Mouse (Mus musculus): Measurements from ENCODE around the gene Tiprl. TPM values are rescaled to one million over a fixed set of nuclear protein-coding genes. Genes with fewer than 3 reads are reported as not detected.

The Tiprl gene
- polyA plus RNA-seq, 1 experiment from 2014 or later: 56.7 TPM

DNA sequence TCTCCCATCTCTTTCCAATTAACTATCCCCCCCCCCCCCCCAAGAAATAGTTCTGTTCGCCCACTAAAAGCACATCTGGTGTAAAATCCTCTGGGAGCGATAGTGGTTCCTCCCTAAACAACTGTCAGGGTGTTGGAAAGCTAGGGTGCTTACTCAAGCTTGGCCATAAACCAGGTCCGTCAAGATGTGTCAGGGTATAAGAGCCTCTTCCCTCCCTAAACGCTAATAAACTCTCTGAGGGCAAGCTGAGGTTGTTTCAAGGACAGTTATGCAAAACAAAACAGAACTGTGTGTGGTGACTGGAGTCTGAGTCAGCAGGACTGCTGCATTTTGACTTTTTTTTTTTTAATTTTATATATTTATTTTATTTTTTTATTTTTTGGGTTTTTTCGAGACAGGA lies 10.3 kb upstream of the Tiprl start:
- DNase-seq (ENCODE audit: low spot score) (no peak), ATAC-seq (ENCODE audit: low FRiP score, low TSS enrichment) (peak; percentile 40; the same call in 1 of the 2 replicates)
- no peak overlapping the region for H3K27ac ChIP-seq (replicated peaks)
- no peak overlapping the region for H3K9ac ChIP-seq (ENCODE audit: low read length)
- H3K27me3 ChIP-seq (ENCODE audit: control insufficient read depth, insufficient read depth, low read length): no peaks in the 10 kb centered on the region
- no peak overlapping the region for H3K4me3 ChIP-seq (ENCODE audit: low read depth, low read length)
- H3K4me2 ChIP-seq (replicated peaks; ENCODE audit: low read depth): no peak overlapping the region
- H3K36me3 ChIP-seq (ENCODE audit: control insufficient read depth, insufficient read depth, low read length): no peaks in the 10 kb centered on the region
- whole genome bisulfite sequencing: 58% methylated on average over 5 of the region's 5 CpGs
- no peaks in the 10 kb centered on the region for H3K4me1 ChIP-seq (replicated peaks; ENCODE audit: control insufficient read depth, insufficient read depth)
- TF ChIP-seq EP300 (optimal IDR thresholded peaks at IDR 0.05) (no peak), CTCF (IDR thresholded peaks at IDR 0.05; ENCODE audit: low read depth) (no peak)
- no peaks in the 10 kb centered on the region for H3K9me3 ChIP-seq (ENCODE audit: control insufficient read depth, low read length)

DNA sequence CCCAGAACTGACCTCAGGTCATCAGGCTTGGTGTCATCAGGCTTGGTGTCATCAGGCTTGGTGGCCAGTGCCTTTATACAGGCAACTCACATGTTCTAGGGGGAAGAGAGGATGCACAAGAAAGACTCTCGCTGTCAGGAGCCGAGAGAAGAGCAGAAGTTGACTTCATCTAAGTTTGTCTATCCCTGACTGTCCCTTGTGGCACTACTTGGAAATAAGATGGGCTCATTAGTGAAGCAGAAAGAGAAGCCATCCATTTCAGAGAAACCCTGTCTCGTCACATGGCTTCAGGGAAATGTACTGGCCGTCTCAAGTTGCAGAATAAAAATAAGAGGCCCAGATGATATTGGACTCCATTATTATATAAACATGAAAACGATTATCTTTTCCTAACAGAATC lies 9.8 kb upstream of the Tiprl start:
- no peaks in the 10 kb centered on the region for H3K27me3 ChIP-seq (ENCODE audit: control insufficient read depth, insufficient read depth, low read length)
- H3K36me3 ChIP-seq (ENCODE audit: control insufficient read depth, insufficient read depth, low read length): no peaks in the 10 kb centered on the region
- 56% methylated on average over 5 of the region's 5 CpGs for WGBS
- H3K4me1 ChIP-seq (replicated peaks; ENCODE audit: control insufficient read depth, insufficient read depth): no peaks in the 10 kb centered on the region
- peak; percentile 30 for TF ChIP-seq CTCF (IDR thresholded peaks at IDR 0.05; ENCODE audit: low read depth)
- TF ChIP-seq EP300 (optimal IDR thresholded peaks at IDR 0.05): no peak
- DNase-seq (ENCODE audit: low spot score) (no peak), ATAC-seq (ENCODE audit: low FRiP score, low TSS enrichment) (peak; percentile 40; the same call in 1 of the 2 replicates)
- 0 out of 2 replicates have a peak overlapping the region, but pooled peaks have one; percentile 50 for H3K27ac ChIP-seq (replicated peaks)
- no peak overlapping the region for H3K4me2 ChIP-seq (replicated peaks; ENCODE audit: low read depth)
- no peaks in the 10 kb centered on the region for H3K9me3 ChIP-seq (ENCODE audit: control insufficient read depth, low read length)
- H3K4me3 ChIP-seq (ENCODE audit: low read depth, low read length): no peak overlapping the region
- no peak overlapping the region for H3K9ac ChIP-seq (ENCODE audit: low read length)

DNA sequence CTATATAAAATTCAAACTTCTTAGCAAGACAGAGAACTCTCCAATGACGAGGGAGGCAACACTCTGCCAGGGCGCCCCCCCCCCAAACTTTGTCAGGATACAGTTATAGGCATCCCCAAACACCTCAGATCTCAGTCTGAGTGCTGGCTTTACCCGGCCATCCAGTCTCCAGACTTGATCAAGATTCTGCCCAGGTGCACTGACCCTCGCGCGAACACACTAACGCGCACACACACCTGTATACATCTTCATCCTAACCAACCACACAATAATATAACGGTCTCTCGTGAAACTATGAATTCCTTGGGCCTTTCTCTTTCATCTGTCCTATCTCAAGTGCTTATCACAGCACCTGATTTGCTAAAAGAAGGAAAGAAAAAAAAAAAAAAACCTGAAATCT lies 950 bp downstream of the Tiprl start:
- H3K4me1 ChIP-seq (replicated peaks; ENCODE audit: control insufficient read depth, insufficient read depth): no peaks in the 10 kb centered on the region; the same call in 1 of the 2 replicates
- no peaks in the 10 kb centered on the region for H3K27me3 ChIP-seq (ENCODE audit: control insufficient read depth, insufficient read depth, low read length)
- ATAC-seq (ENCODE audit: low FRiP score, low TSS enrichment) (no peak), DNase-seq (ENCODE audit: low spot score) (no peak)
- no peak overlapping the region; the same call in 1 of the 2 replicates for H3K27ac ChIP-seq (replicated peaks)
- H3K9me3 ChIP-seq (ENCODE audit: control insufficient read depth, low read length): no peaks in the 10 kb centered on the region
- 8% methylated on average over 10 of the region's 10 CpGs for WGBS
- H3K4me2 ChIP-seq (replicated peaks; ENCODE audit: low read depth): peak overlapping the region; percentile 86
- no peaks in the 10 kb centered on the region for H3K36me3 ChIP-seq (ENCODE audit: control insufficient read depth, insufficient read depth, low read length)
- peak overlapping the region; percentile 82 for H3K4me3 ChIP-seq (ENCODE audit: low read depth, low read length)
- no peak for TF ChIP-seq EP300 (optimal IDR thresholded peaks at IDR 0.05)
- TF ChIP-seq CTCF (IDR thresholded peaks at IDR 0.05; ENCODE audit: low read depth): no peak
- peak overlapping the region; percentile 76 for H3K9ac ChIP-seq (ENCODE audit: low read length)

- Histone ChIP-seq H3K27me3 (ENCODE audit: control insufficient read depth, insufficient read depth, low read length) (no peaks in the 10 kb centered on the region), H3K9ac (ENCODE audit: low read length) (no peak overlapping the region), H3K4me2 (replicated peaks; ENCODE audit: low read depth) (no peak overlapping the region), H3K36me3 (ENCODE audit: control insufficient read depth, insufficient read depth, low read length) (no peaks in the 10 kb centered on the region), H3K4me1 (replicated peaks; ENCODE audit: control insufficient read depth, insufficient read depth) (no peaks in the 10 kb centered on the region; the same call in 1 of the 2 replicates), H3K4me3 (ENCODE audit: low read depth, low read length) (no peak overlapping the region), H3K27ac (replicated peaks) (no peak overlapping the region), H3K9me3 (ENCODE audit: control insufficient read depth, low read length) (no peaks in the 10 kb centered on the region)
- 47% methylated on average over 2 of the region's 2 CpGs for WGBS
- ATAC-seq (ENCODE audit: low FRiP score, low TSS enrichment) (no peak), DNase-seq (ENCODE audit: low spot score) (no peak)
- TF ChIP-seq CTCF (IDR thresholded peaks at IDR 0.05; ENCODE audit: low read depth) (no peak), EP300 (optimal IDR thresholded peaks at IDR 0.05) (no peak)
These were observed 3.0 kb downstream of the Tiprl start for GRCm38 (mm10) chr1:165233806-165234205.

GRCm38 (mm10) chr1:165230691-165231090 lies 6.1 kb downstream of the Tiprl start:
- Histone ChIP-seq H3K4me1 (replicated peaks; ENCODE audit: control insufficient read depth, insufficient read depth) (no peaks in the 10 kb centered on the region), H3K9ac (ENCODE audit: low read length) (no peak overlapping the region), H3K36me3 (ENCODE audit: control insufficient read depth, insufficient read depth, low read length) (peaks cover 3% of the 10 kb centered on the region; the same call in 1 of the 2 replicates), H3K9me3 (ENCODE audit: control insufficient read depth, low read length) (no peaks in the 10 kb centered on the region), H3K4me3 (ENCODE audit: low read depth, low read length) (no peak overlapping the region), H3K4me2 (replicated peaks; ENCODE audit: low read depth) (no peak overlapping the region), H3K27me3 (ENCODE audit: control insufficient read depth, insufficient read depth, low read length) (no peaks in the 10 kb centered on the region), H3K27ac (replicated peaks) (no peak overlapping the region)
- DNase-seq (ENCODE audit: low spot score): no peak
- 92% methylated on average over 4 of the region's 4 CpGs for WGBS
- TF ChIP-seq CTCF (IDR thresholded peaks at IDR 0.05; ENCODE audit: low read depth) (peak; percentile 51), EP300 (optimal IDR thresholded peaks at IDR 0.05) (no peak)
- ATAC-seq (ENCODE audit: low FRiP score, low TSS enrichment): no peak

- Histone ChIP-seq H3K36me3 (ENCODE audit: control insufficient read depth, insufficient read depth, low read length) (peaks cover 3% of the 10 kb centered on the region; the same call in 1 of the 2 replicates), H3K9me3 (ENCODE audit: control insufficient read depth, low read length) (no peaks in the 10 kb centered on the region)
- no peak for DNase-seq (ENCODE audit: low spot score)
These were observed 7.2 kb downstream of the Tiprl start for GRCm38 (mm10) chr1:165229577-165229976.

More at GRCm38 (mm10) chr1:165229577-165229976, 7.2 kb downstream of the Tiprl start:
- WGBS: 89% methylated on average over 9 of the region's 9 CpGs
- no peak overlapping the region for H3K9ac ChIP-seq (ENCODE audit: low read length)
- no peak for ATAC-seq (ENCODE audit: low FRiP score, low TSS enrichment)
- no peaks in the 10 kb centered on the region for H3K27me3 ChIP-seq (ENCODE audit: control insufficient read depth, insufficient read depth, low read length)
- no peak overlapping the region for H3K27ac ChIP-seq (replicated peaks)
- no peaks in the 10 kb centered on the region for H3K4me1 ChIP-seq (replicated peaks; ENCODE audit: control insufficient read depth, insufficient read depth)
- TF ChIP-seq CTCF (IDR thresholded peaks at IDR 0.05; ENCODE audit: low read depth): no peak
- TF ChIP-seq EP300 (optimal IDR thresholded peaks at IDR 0.05): no peak
- H3K4me2 ChIP-seq (replicated peaks; ENCODE audit: low read depth): no peak overlapping the region
- no peak overlapping the region for H3K4me3 ChIP-seq (ENCODE audit: low read depth, low read length)
